Mouse (Mus musculus) heart, postnatal 0 days (tissue): ENCODE measurements around the gene Stim2. TPM values are rescaled to one million over a fixed set of nuclear protein-coding genes. Genes with fewer than 3 reads are reported as not detected.

ENCODE experiments used
- ATAC-seq: fragments of 200-750 bp; cut with Nextera tagmentation; 2 replicates; pipeline ENCODE4 v1.8.0; 2017; ENCODE audit warnings: low read depth, moderate number of reproducible peaks, moderate library complexity; ENCODE audit not compliant: insufficient read depth
- DNase-seq: peaks from one replicate; pipeline ENCODE4 v3.0.0-alpha.2; 2016; ENCODE audit warnings: low spot score
- H3K27ac ChIP-seq: fragments of 300-500 bp; sonication (generic); 2 replicates; pipeline ENCODE4 v1.5.1; 2014; ENCODE audit warnings: low read depth, mild to moderate bottlenecking
- H3K27me3 ChIP-seq: fragments of 300-500 bp; sonication (generic); 2 replicates; pipeline ENCODE4 v1.6.1; 2014; ENCODE audit warnings: low read length, mixed read lengths; ENCODE audit not compliant: control insufficient read depth, insufficient read depth
- H3K36me3 ChIP-seq: fragments of 300-500 bp; sonication (generic); replicated peaks from 2 replicates; pipeline ENCODE4 v1.6.1; 2014; ENCODE audit warnings: low read length, mixed read lengths; ENCODE audit not compliant: control insufficient read depth, insufficient read depth
- H3K4me1 ChIP-seq: fragments of 300-500 bp; sonication (generic); 2 replicates; pipeline ENCODE4 v1.6.1; 2014; ENCODE audit warnings: antibody characterized with exemption; ENCODE audit not compliant: control insufficient read depth, insufficient read depth
- H3K4me2 ChIP-seq: fragments of 300-500 bp; sonication (generic); 2 replicates; pipeline ENCODE4 v1.6.1; 2014; ENCODE audit warnings: low read depth, mild to moderate bottlenecking, low read length, moderate library complexity
- H3K4me3 ChIP-seq: fragments of 300-500 bp; sonication (generic); 2 replicates; pipeline ENCODE4 v1.5.1; 2014; ENCODE audit warnings: low read depth, low read length
- H3K9ac ChIP-seq: fragments of 300-500 bp; sonication (generic); replicated peaks from 2 replicates; pipeline ENCODE4 v1.6.1; 2014; ENCODE audit warnings: low read depth, low read length, mixed read lengths
- H3K9me3 ChIP-seq: fragments of 300-500 bp; sonication (generic); replicated peaks from 2 replicates; pipeline ENCODE4 v1.6.1; 2016; ENCODE audit warnings: low read length; ENCODE audit not compliant: control insufficient read depth
- CTCF ChIP-seq: IDR thresholded peaks from 2 replicates; pipeline ENCODE4 v1.5.1; 2016; ENCODE audit warnings: antibody characterized with exemption, control low read depth, low read depth
- EP300 ChIP-seq: IDR thresholded peaks from 2 replicates; pipeline ENCODE4 v1.6.1; 2016; ENCODE audit warnings: antibody characterized with exemption, low read depth
- WGBS: fragments of 180-500 bp; shearing (Covaris S2); extraction: QIAGEN DNeasy Blood & Tissue Kit; methylation state at CpG from one replicate; pipeline ENCODE4 v1.1.7; 2014; 5-methylcytosine and 5-hydroxymethylcytosine counted together
- polyA plus RNA-seq: library from polyadenylated mRNA; unstranded; fragments of >200 nt; fragmentation: Nextera tagmentation; extraction: Ambion mirVana; gene quantifications from 2 replicates; pipeline ENCODE4 v1.2.1, GENCODE M21; 2015
- total RNA-seq: library from RNA; depleted of rRNA; stranded (reverse); fragments of >200 nt; gene quantifications from 2 replicates; pipeline ENCODE4 v1.2.3, GENCODE M21; 2014; ENCODE audit warnings: low replicate concordance

The Stim2 gene
- total and polyA plus RNA-seq, 2 experiments from 2014 or later: 7.8 to 17.2 TPM

GRCm38 (mm10) chr5:54073291-54073690 lies 75.0 kb downstream of the Stim2 start:
- H3K36me3 ChIP-seq: no peaks in the 10 kb centered on the region; the same call in 1 of the 2 replicates
- H3K4me1 ChIP-seq: 0 out of 2 replicates have a peak, but pooled peaks cover 9% of the 10 kb centered on the region
- DNase-seq (no peak), ATAC-seq (no peak; the same call in 1 of the 2 replicates)
- 9% methylated on average over 1 of the region's 1 CpGs for WGBS
- no peak overlapping the region for H3K9ac ChIP-seq
- TF ChIP-seq EP300: no peak
- no peak for TF ChIP-seq CTCF
- no peak overlapping the region for H3K4me3 ChIP-seq
- H3K27ac ChIP-seq: peak overlapping the region; percentile 31; the same call in 1 of the 2 replicates
- H3K4me2 ChIP-seq: no peak overlapping the region
- no peaks in the 10 kb centered on the region for H3K9me3 ChIP-seq
- no peaks in the 10 kb centered on the region for H3K27me3 ChIP-seq

- Histone ChIP-seq H3K4me1 (no peaks in the 10 kb centered on the region), H3K27me3 (no peaks in the 10 kb centered on the region), H3K4me2 (no peak overlapping the region), H3K9ac (no peak overlapping the region), H3K27ac (no peak overlapping the region), H3K36me3 (no peaks in the 10 kb centered on the region; the same call in 1 of the 2 replicates), H3K9me3 (no peaks in the 10 kb centered on the region), H3K4me3 (no peak overlapping the region)
- DNase-seq (no peak), ATAC-seq (no peak)
- whole genome bisulfite sequencing: 25% methylated on average over 1 of the region's 1 CpGs
- no peak for TF ChIP-seq CTCF
- no peak for TF ChIP-seq EP300
Measured at GRCm38 (mm10) chr5:54079997-54080396, 81.7 kb downstream of the Stim2 start.

GRCm38 (mm10) chr5:54087912-54088311 lies 89.6 kb downstream of the Stim2 start:
- Histone ChIP-seq H3K9ac (no peak overlapping the region), H3K27ac (no peak overlapping the region), H3K36me3 (no peaks in the 10 kb centered on the region), H3K4me2 (no peak overlapping the region), H3K4me3 (no peak overlapping the region), H3K27me3 (no peaks in the 10 kb centered on the region), H3K4me1 (peaks cover 10% of the 10 kb centered on the region), H3K9me3 (no peaks in the 10 kb centered on the region)
- no peak for ATAC-seq
- DNase-seq: no peak
- TF ChIP-seq CTCF (no peak), EP300 (no peak)
- 81% methylated on average over 3 of the region's 3 CpGs for WGBS

GRCm38 (mm10) chr5:54098219-54098618 lies 99.9 kb downstream of the Stim2 start:
- no peak for ATAC-seq
- Histone ChIP-seq H3K4me3 (no peak overlapping the region; the same call in 1 of the 2 replicates), H3K9ac (no peak overlapping the region), H3K27ac (peak overlapping the region; percentile 38; the same call in 1 of the 2 replicates), H3K27me3 (no peaks in the 10 kb centered on the region), H3K4me2 (no peak overlapping the region), H3K9me3 (no peaks in the 10 kb centered on the region), H3K36me3 (no peaks in the 10 kb centered on the region), H3K4me1 (0 out of 2 replicates have a peak, but pooled peaks cover 3% of the 10 kb centered on the region)
- TF ChIP-seq EP300 (no peak), CTCF (no peak)
- no peak for DNase-seq
- 76% methylated on average over 6 of the region's 6 CpGs for WGBS

GRCm38 (mm10) chr5:54100916-54101315 lies 102.6 kb downstream of the Stim2 start:
- Histone ChIP-seq H3K4me1 (0 out of 2 replicates have a peak, but pooled peaks cover 3% of the 10 kb centered on the region), H3K27ac (peak overlapping the region; percentile 54; the same call in 1 of the 2 replicates), H3K36me3 (0 out of 2 replicates have a peak, but pooled peaks cover 2% of the 10 kb centered on the region), H3K9me3 (no peaks in the 10 kb centered on the region), H3K27me3 (no peaks in the 10 kb centered on the region), H3K4me3 (no peak overlapping the region), H3K9ac (no peak overlapping the region), H3K4me2 (no peak overlapping the region)
- TF ChIP-seq EP300: no peak
- no peak for TF ChIP-seq CTCF
- ATAC-seq: peak; percentile 69; the same call in 1 of the 2 replicates
- peak; percentile 43 for DNase-seq
- WGBS: 36% methylated on average over 3 of the region's 3 CpGs

GRCm38 (mm10) chr5:54101318-54101717 lies 103.0 kb downstream of the Stim2 start:
- Histone ChIP-seq H3K36me3 (0 out of 2 replicates have a peak, but pooled peaks cover 5% of the 10 kb centered on the region), H3K4me3 (no peak overlapping the region), H3K4me2 (no peak overlapping the region), H3K4me1 (no peaks in the 10 kb centered on the region), H3K9ac (no peak overlapping the region), H3K27ac (peak overlapping the region; percentile 54; the same call in 1 of the 2 replicates), H3K27me3 (no peaks in the 10 kb centered on the region), H3K9me3 (no peaks in the 10 kb centered on the region)
- 38% methylated on average over 5 of the region's 5 CpGs for WGBS
- TF ChIP-seq CTCF: no peak
- no peak for TF ChIP-seq EP300
- ATAC-seq (no peak), DNase-seq (no peak)
